Mouse (Mus musculus) myocyte (in vitro differentiated cells): ENCODE results near the gene 9930021J03Rik.

Experiments used
- CEBPB ChIP-seq: IDR thresholded peaks from 2 replicates; pipeline ENCODE4 v1.6.1; 2011; ENCODE audit warnings: mild to moderate bottlenecking, moderate library complexity; ENCODE audit not compliant: poor library complexity, insufficient read depth, severe bottlenecking
- E2F4 ChIP-seq: IDR thresholded peaks from one replicate; pipeline ENCODE4 v1.6.1; 2011; ENCODE audit warnings: mild to moderate bottlenecking, control low read depth, moderate library complexity; ENCODE audit not compliant: insufficient read depth
- MAX ChIP-seq: IDR thresholded peaks from one replicate; pipeline ENCODE4 v1.6.1; 2011; ENCODE audit warnings: low read depth, mild to moderate bottlenecking, control low read depth
- MYOD1 ChIP-seq, 3 experiments: IDR thresholded peaks; one replicate each; pipeline ENCODE4 v1.6.1; 2011; ENCODE audit warnings: control low read depth in 2 of 3, low read depth in 2 of 3, mild to moderate bottlenecking in 2 of 3, moderate library complexity in 1 of 3; ENCODE audit not compliant: insufficient read length in 2 of 3, control insufficient read depth in 1 of 3
- POLR2A ChIP-seq: IDR thresholded peaks from one replicate; pipeline ENCODE4 v1.6.1; 2011; ENCODE audit warnings: low read depth, mild to moderate bottlenecking, control low read depth, moderate library complexity; ENCODE audit not compliant: insufficient read length
- POLR2AphosphoS2 ChIP-seq: IDR thresholded peaks from one replicate; pipeline ENCODE4 v1.6.1; 2011; ENCODE audit warnings: low read depth, control low read depth; ENCODE audit not compliant: insufficient read length
- REST ChIP-seq: IDR thresholded peaks from one replicate; pipeline ENCODE4 v1.6.1; 2011; ENCODE audit warnings: mild to moderate bottlenecking, control low read depth, moderate library complexity; ENCODE audit not compliant: insufficient read depth, insufficient read length
- SRF ChIP-seq: IDR thresholded peaks from one replicate; pipeline ENCODE4 v1.6.1; 2011; ENCODE audit warnings: low read depth; ENCODE audit not compliant: control insufficient read depth, insufficient read length
- TCF12 ChIP-seq: IDR thresholded peaks from one replicate; pipeline ENCODE4 v1.6.1; 2011; ENCODE audit warnings: mild to moderate bottlenecking, control low read depth; ENCODE audit not compliant: poor library complexity, insufficient read depth, severe bottlenecking
- USF1 ChIP-seq: IDR thresholded peaks from one replicate; pipeline ENCODE4 v1.6.1; 2011; ENCODE audit warnings: low read depth, mild to moderate bottlenecking, control low read depth, moderate library complexity

GRCm38 (mm10) chr19:29696840-29697239 is 108.9 kb downstream of the 9930021J03Rik start:
- no peak for TF ChIP-seq CEBPB
- no peak for TF ChIP-seq POLR2A
- TF ChIP-seq MAX: no peak
- TF ChIP-seq USF1: no peak
- no peak for TF ChIP-seq MYOD1 (IDR thresholded peaks at IDR 0.05; ENCODE audit: control insufficient read depth in 1 of 3, insufficient read length in 2 of 3, low read depth in 2 of 3)
- no peak for TF ChIP-seq SRF
- TF ChIP-seq POLR2AphosphoS2: no peak
- TF ChIP-seq REST: no peak
- TF ChIP-seq TCF12: no peak
- TF ChIP-seq E2F4: no peak
